Mouse (Mus musculus) lung, postnatal 0 days (tissue): ENCODE measurements around the gene Garnl3. TPM values are rescaled to one million over a fixed set of nuclear protein-coding genes. Genes with fewer than 3 reads are reported as not detected.

Experiments used
- ATAC-seq: fragments of 200-750 bp; cut with Nextera tagmentation; 2 replicates; pipeline ENCODE4 v1.8.0; 2017; ENCODE audit warnings: moderate library complexity
- DNase-seq: peaks from one replicate; pipeline ENCODE4 v3.0.0-alpha.2; 2016; ENCODE audit warnings: low spot score
- H3K27ac ChIP-seq: fragments of 300-500 bp; sonication (generic); 2 replicates; pipeline ENCODE4 v1.5.1; 2014; ENCODE audit warnings: antibody characterized with exemption, mild to moderate bottlenecking, low read length, mixed read lengths
- H3K27me3 ChIP-seq: fragments of 300-500 bp; sonication (generic); replicated peaks from 2 replicates; pipeline ENCODE4 v1.6.1; 2014; ENCODE audit warnings: low read length, mixed read lengths; ENCODE audit not compliant: insufficient read depth
- H3K36me3 ChIP-seq: fragments of 300-500 bp; sonication (generic); 2 replicates; pipeline ENCODE4 v1.6.1; 2014; ENCODE audit warnings: low read length, mixed read lengths; ENCODE audit not compliant: insufficient read depth
- H3K4me1 ChIP-seq: fragments of 300-500 bp; sonication (generic); 2 replicates; pipeline ENCODE4 v1.6.1; 2014; ENCODE audit warnings: antibody characterized with exemption, low read depth, low read length, mixed read lengths; ENCODE audit not compliant: insufficient read depth
- H3K4me2 ChIP-seq: fragments of 300-500 bp; sonication (generic); replicated peaks from 2 replicates; pipeline ENCODE4 v1.6.1; 2014; ENCODE audit warnings: low read depth, mild to moderate bottlenecking, low read length, moderate library complexity, mixed read lengths
- H3K4me3 ChIP-seq: fragments of 300-500 bp; sonication (generic); 2 replicates; pipeline ENCODE4 v1.5.1; 2014; ENCODE audit warnings: low read depth, low read length
- H3K9ac ChIP-seq: fragments of 300-500 bp; sonication (generic); replicated peaks from 2 replicates; pipeline ENCODE4 v1.6.1; 2014; ENCODE audit warnings: low read depth, mild to moderate bottlenecking
- H3K9me3 ChIP-seq: fragments of 300-500 bp; sonication (generic); 2 replicates; pipeline ENCODE4 v1.6.1; 2016; ENCODE audit warnings: low read length, mixed read lengths
- CTCF ChIP-seq: IDR thresholded peaks from 2 replicates; pipeline ENCODE4 v1.5.1; 2016; ENCODE audit warnings: antibody characterized with exemption, mild to moderate bottlenecking
- EP300 ChIP-seq: IDR thresholded peaks from 2 replicates; pipeline ENCODE4 v1.6.1; 2016; ENCODE audit warnings: antibody characterized with exemption, mild to moderate bottlenecking, control low read depth
- WGBS: fragments of 180-500 bp; shearing (Covaris S2); extraction: QIAGEN DNeasy Blood & Tissue Kit; methylation state at CpG from one replicate; pipeline ENCODE4 v1.1.7; 2014; 5-methylcytosine and 5-hydroxymethylcytosine counted together
- polyA plus RNA-seq: library from polyadenylated mRNA; unstranded; fragments of >200 nt; fragmentation: Nextera tagmentation; extraction: Ambion mirVana; gene quantifications from 2 replicates; pipeline ENCODE4 v1.2.1, GENCODE M21; 2015

The Garnl3 gene
- polyA plus RNA-seq, 1 experiment from 2014 or later = 5.9 TPM

DNA sequence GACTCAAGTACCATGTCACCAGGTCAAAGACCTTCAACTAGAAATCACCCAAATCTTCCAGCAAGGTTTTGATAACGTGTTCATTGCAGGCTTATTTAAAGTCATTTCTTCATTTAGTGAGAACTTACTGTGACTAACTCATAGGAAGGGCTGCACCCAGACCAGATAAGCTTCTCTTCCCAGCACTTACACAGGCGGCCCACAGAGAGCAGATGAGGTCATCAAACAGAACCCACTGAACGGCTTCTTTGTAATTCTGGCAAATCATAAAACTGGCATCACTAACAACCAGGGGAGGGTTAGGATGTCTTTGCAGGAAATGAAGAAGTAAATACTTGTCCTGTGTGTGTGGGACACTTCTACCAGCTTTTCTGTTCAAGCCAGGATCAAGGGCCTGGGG lies 84.1 kb downstream of the Garnl3 start:
- 55% methylated on average over 3 of the region's 3 CpGs for WGBS
- Histone ChIP-seq H3K9ac (no peak overlapping the region), H3K27me3 (no peaks in the 10 kb centered on the region), H3K4me3 (no peak overlapping the region), H3K27ac (no peak overlapping the region), H3K4me1 (no peaks in the 10 kb centered on the region), H3K36me3 (no peaks in the 10 kb centered on the region), H3K9me3 (no peaks in the 10 kb centered on the region), H3K4me2 (no peak overlapping the region)
- DNase-seq (no peak), ATAC-seq (no peak)
- no peak for TF ChIP-seq EP300
- no peak for TF ChIP-seq CTCF

DNA sequence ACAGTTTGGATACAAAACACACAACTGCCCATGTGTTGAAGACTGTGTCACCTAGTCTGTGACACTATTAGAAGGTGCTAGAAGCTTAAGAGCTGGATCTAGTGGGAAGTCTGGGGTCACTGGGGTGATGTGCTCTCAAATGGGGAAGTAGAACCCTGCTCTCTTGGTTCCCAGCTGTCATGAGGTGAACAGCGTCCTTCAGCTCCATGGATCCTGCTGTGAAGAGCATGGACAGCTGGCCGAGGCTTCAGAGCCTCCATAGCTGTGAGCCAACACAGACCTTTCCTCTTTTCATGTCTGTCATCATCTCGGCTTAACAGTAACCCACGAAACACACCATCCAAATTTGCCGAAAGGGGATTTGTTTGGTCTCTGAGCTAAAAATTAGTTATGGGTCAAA lies 84.5 kb downstream of the Garnl3 start:
- ATAC-seq = no peak
- H3K27me3 ChIP-seq = no peaks in the 10 kb centered on the region
- no peak for TF ChIP-seq CTCF
- TF ChIP-seq EP300 = no peak
- no peak for DNase-seq
- H3K4me3 ChIP-seq = no peak overlapping the region
- 64% methylated on average over 5 of the region's 5 CpGs for WGBS
- H3K9ac ChIP-seq = no peak overlapping the region
- no peaks in the 10 kb centered on the region for H3K4me1 ChIP-seq
- H3K9me3 ChIP-seq = no peaks in the 10 kb centered on the region
- no peaks in the 10 kb centered on the region for H3K36me3 ChIP-seq
- no peak overlapping the region for H3K4me2 ChIP-seq
- H3K27ac ChIP-seq = no peak overlapping the region

DNA sequence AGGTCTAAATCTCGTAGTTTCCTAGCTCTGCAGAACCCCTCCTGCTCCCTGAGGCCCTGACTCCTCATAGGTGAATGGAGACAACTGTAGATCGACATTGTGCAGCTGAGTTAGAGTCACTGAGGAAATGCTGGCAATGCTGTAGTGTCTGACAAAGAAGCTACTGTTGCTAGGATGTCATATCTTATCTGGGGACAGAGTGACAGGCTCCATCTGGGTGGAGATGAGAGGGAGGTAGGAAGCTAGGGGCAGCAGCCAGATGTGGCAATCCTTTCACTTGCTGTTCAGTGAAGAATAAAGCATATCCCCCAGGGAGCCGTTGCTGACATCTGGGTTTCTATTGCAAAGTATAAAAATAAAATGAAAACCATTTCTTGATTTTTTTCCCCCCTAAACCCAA lies 85.6 kb downstream of the Garnl3 start:
- H3K27ac ChIP-seq = no peak overlapping the region
- TF ChIP-seq EP300 (no peak), CTCF (no peak)
- no peak overlapping the region for H3K4me2 ChIP-seq
- 42% methylated on average over 3 of the region's 3 CpGs for WGBS
- DNase-seq (peak; percentile 33), ATAC-seq (no peak)
- no peaks in the 10 kb centered on the region for H3K4me1 ChIP-seq
- no peak overlapping the region for H3K4me3 ChIP-seq
- no peaks in the 10 kb centered on the region for H3K27me3 ChIP-seq
- H3K36me3 ChIP-seq = no peaks in the 10 kb centered on the region
- no peak overlapping the region for H3K9ac ChIP-seq
- H3K9me3 ChIP-seq = no peaks in the 10 kb centered on the region

DNA sequence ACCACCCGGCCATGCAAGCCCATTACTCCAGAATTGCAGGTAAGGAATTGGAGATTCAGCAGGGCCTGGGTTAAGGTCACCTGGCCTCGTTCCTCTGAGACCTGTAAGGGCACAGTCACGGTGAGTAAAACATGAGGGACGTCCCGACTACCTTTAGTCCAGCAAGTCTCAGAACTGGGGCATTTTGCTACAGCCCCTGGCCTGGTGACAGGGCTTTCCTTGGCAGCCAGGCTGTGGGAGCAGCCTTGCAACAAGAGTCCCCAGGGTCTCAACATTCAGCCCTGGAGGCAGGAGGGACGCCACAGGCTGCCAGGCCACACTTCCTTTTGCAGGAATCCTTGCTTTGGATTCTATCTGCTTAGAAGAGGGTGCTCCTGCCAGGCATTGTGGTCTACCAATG lies 88.7 kb downstream of the Garnl3 start:
- no peak overlapping the region for H3K4me3 ChIP-seq
- no peak overlapping the region for H3K9ac ChIP-seq
- H3K4me2 ChIP-seq = no peak overlapping the region
- DNase-seq (no peak), ATAC-seq (no peak)
- no peaks in the 10 kb centered on the region for H3K27me3 ChIP-seq
- no peaks in the 10 kb centered on the region for H3K36me3 ChIP-seq
- H3K4me1 ChIP-seq = no peaks in the 10 kb centered on the region
- no peaks in the 10 kb centered on the region for H3K9me3 ChIP-seq
- TF ChIP-seq CTCF = no peak
- TF ChIP-seq EP300 = no peak
- no peak overlapping the region for H3K27ac ChIP-seq
- WGBS = 69% methylated on average over 6 of the region's 6 CpGs

DNA sequence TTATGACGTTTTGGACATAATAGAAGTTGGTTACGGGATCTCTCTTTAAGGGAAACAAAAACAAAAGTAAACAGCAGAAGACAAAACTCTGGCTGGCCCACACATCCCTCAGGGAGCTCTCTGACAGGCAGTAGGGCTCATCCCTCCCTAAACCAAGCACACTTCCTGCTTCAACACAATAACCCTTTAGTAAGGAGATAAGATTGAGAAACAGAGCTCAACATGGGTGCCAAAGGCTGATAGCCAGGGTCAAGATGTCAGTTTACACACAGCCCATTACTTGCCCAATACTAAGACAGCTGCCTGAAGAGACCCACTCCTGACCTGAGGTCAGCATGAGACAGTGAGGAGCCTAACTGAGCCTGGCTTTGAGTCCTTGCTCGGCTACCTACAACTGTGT lies 89.9 kb downstream of the Garnl3 start:
- Histone ChIP-seq H3K4me2 (no peak overlapping the region), H3K4me1 (no peaks in the 10 kb centered on the region), H3K9me3 (no peaks in the 10 kb centered on the region), H3K27me3 (no peaks in the 10 kb centered on the region), H3K9ac (no peak overlapping the region), H3K36me3 (no peaks in the 10 kb centered on the region), H3K4me3 (no peak overlapping the region), H3K27ac (no peak overlapping the region)
- TF ChIP-seq EP300 = no peak
- TF ChIP-seq CTCF = no peak
- ATAC-seq (0 out of 2 replicates have a peak, but pooled peaks have one; percentile 17), DNase-seq (no peak)
- WGBS = 33% methylated on average over 3 of the region's 3 CpGs

DNA sequence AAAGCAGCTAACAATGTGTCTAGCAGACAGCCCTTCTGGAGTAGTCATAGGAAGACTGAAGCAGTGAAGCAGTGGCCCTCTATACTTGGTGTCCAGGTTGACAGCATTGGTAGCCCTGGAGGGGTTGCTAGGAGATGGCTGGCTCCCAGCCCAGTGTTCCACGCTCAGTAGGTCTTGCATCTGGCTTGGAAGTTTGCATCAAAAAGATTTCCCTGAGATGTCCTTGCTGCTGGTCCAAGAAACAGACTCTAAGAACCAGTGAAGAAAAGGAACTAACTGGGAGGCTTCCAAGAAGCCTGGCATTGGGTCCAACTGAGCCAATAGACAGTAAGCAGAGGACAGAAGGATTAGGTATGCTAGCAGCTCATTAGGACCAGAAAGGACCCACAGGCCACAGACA lies 94.0 kb downstream of the Garnl3 start:
- H3K4me1 ChIP-seq = no peaks in the 10 kb centered on the region
- H3K9ac ChIP-seq = no peak overlapping the region
- TF ChIP-seq CTCF (no peak), EP300 (no peak)
- no peak overlapping the region for H3K4me3 ChIP-seq
- 46% methylated on average over 1 of the region's 1 CpGs for WGBS
- H3K27ac ChIP-seq = no peak overlapping the region
- DNase-seq = no peak
- no peaks in the 10 kb centered on the region for H3K9me3 ChIP-seq
- no peak for ATAC-seq
- no peaks in the 10 kb centered on the region for H3K36me3 ChIP-seq
- no peaks in the 10 kb centered on the region for H3K27me3 ChIP-seq
- H3K4me2 ChIP-seq = no peak overlapping the region

DNA sequence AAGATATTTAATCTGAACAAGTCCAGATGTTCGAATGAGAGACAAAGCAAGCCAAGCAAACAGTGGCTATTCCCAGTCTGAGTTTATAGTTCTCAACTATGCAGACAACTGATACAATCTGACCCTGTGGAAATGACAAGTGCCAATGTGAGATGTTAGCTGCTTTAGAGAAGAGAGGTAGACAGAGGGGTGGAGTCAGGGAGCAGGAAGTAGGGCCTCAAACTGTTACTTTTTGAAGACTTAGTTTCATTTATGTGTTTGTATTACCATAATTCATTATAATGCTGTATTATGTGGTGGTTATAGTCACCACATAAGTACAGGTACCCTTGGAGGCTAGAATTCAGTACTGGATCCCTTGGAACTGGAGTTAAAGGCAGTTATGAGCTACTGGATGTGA lies 96.2 kb downstream of the Garnl3 start:
- 49% methylated on average over 1 of the region's 1 CpGs for WGBS
- DNase-seq = no peak
- Histone ChIP-seq H3K27ac (no peak overlapping the region), H3K27me3 (no peaks in the 10 kb centered on the region), H3K9ac (no peak overlapping the region), H3K36me3 (no peaks in the 10 kb centered on the region), H3K4me1 (no peaks in the 10 kb centered on the region), H3K9me3 (no peaks in the 10 kb centered on the region), H3K4me3 (no peak overlapping the region), H3K4me2 (no peak overlapping the region)
- ATAC-seq = no peak
- no peak for TF ChIP-seq CTCF
